Mouse (Mus musculus) forebrain, embryonic 13.5 days (tissue): ENCODE data around the gene Rgs14. TPM values are rescaled to one million over a fixed set of nuclear protein-coding genes. Genes with fewer than 3 reads are reported as not detected.

ENCODE experiments used
- ATAC-seq: fragments of 200-750 bp; cut with Nextera tagmentation; 2 replicates; pipeline ENCODE4 v1.8.0; 2017
- H3K27ac ChIP-seq: fragments of 300-500 bp; sonication (generic); 2 replicates; pipeline ENCODE4 v1.5.1; 2015; ENCODE audit warnings: inconsistent platforms, mild to moderate bottlenecking, moderate library complexity
- H3K27me3 ChIP-seq: fragments of 300-500 bp; sonication (generic); 2 replicates; pipeline ENCODE4 v1.6.1; 2015; ENCODE audit warnings: mild to moderate bottlenecking, inconsistent platforms
- H3K36me3 ChIP-seq: fragments of 300-500 bp; sonication (generic); 2 replicates; pipeline ENCODE4 v1.6.1; 2015; ENCODE audit warnings: mild to moderate bottlenecking, inconsistent platforms; ENCODE audit not compliant: poor library complexity, severe bottlenecking
- H3K4me1 ChIP-seq: fragments of 300-500 bp; sonication (generic); 2 replicates; pipeline ENCODE4 v1.6.1; 2015; ENCODE audit warnings: inconsistent platforms
- H3K4me2 ChIP-seq: fragments of 300-500 bp; sonication (generic); 2 replicates; pipeline ENCODE4 v1.6.1; 2015; ENCODE audit warnings: inconsistent platforms, mild to moderate bottlenecking, moderate library complexity
- H3K4me3 ChIP-seq: fragments of 300-500 bp; sonication (generic); 2 replicates; pipeline ENCODE4 v1.5.1; 2015; ENCODE audit warnings: mild to moderate bottlenecking, inconsistent platforms
- H3K9ac ChIP-seq: fragments of 300-500 bp; sonication (generic); 2 replicates; pipeline ENCODE4 v1.6.1; 2015; ENCODE audit warnings: mild to moderate bottlenecking, inconsistent platforms
- H3K9me3 ChIP-seq: fragments of 300-500 bp; sonication (generic); replicated peaks from 2 replicates; pipeline ENCODE4 v1.6.1; 2016; ENCODE audit warnings: inconsistent platforms
- WGBS: fragments of 180-500 bp; shearing (Covaris S2); methylation state at CpG from one replicate; pipeline ENCODE4 v1.1.7; 2015; 5-methylcytosine and 5-hydroxymethylcytosine counted together
- polyA plus RNA-seq: library from polyadenylated mRNA; unstranded; fragments of >200 nt; fragmentation: Nextera tagmentation; extraction: Ambion mirVana; gene quantifications from 2 replicates; pipeline ENCODE4 v1.2.1, GENCODE M21; 2015

Rgs14 gene
- polyA plus RNA-seq, 1 experiment from 2014 or later = 0.40 TPM

GRCm38 (mm10) chr13:55431889-55432685, 62.6 kb downstream of the Rgs14 start:
- H3K9me3 ChIP-seq = no peaks in the 10 kb centered on the region
- H3K4me2 ChIP-seq = no peak overlapping the region
- no peak for ATAC-seq
- no peak overlapping the region for H3K4me3 ChIP-seq
- H3K27ac ChIP-seq = no peak overlapping the region
- H3K27me3 ChIP-seq = no peaks in the 10 kb centered on the region
- no peaks in the 10 kb centered on the region for H3K36me3 ChIP-seq
- no peak overlapping the region for H3K9ac ChIP-seq
- H3K4me1 ChIP-seq = no peaks in the 10 kb centered on the region
- 78% methylated on average over 10 of the region's 10 CpGs for WGBS

Other genes starting within 250 kb of the Rgs14 start
- gene Gm17617, start 236.2 kb upstream of the Rgs14 start, polyA plus RNA-seq = not detected in 2 replicates
- 0.25 and 0.48 TPM in 2 replicates for gene Fgfr4, start 217.1 kb upstream of the Rgs14 start, polyA plus RNA-seq
- gene Nsd1, start 159.9 kb upstream of the Rgs14 start, polyA plus RNA-seq = 70.7 and 77.2 TPM in 2 replicates
- gene Prelid1, start 49.2 kb upstream of the Rgs14 start, polyA plus RNA-seq = 309 and 331 TPM in 2 replicates
- gene Rab24, start 47.8 kb upstream of the Rgs14 start, polyA plus RNA-seq = 102 and 105 TPM in 2 replicates
- 42.8 and 44.6 TPM in 2 replicates for gene Mxd3, start 39.9 kb upstream of the Rgs14 start, polyA plus RNA-seq
- 57.9 and 60.5 TPM in 2 replicates for gene Lman2, start 6.9 kb upstream of the Rgs14 start, polyA plus RNA-seq
- not detected in 2 replicates for gene Slc34a1, start 28.5 kb downstream of the Rgs14 start, polyA plus RNA-seq
- 0.60 TPM in 1 of 2 replicates, not detected in the other for gene Pfn3, start 45.5 kb downstream of the Rgs14 start, polyA plus RNA-seq
- gene F12, start 57.1 kb downstream of the Rgs14 start, polyA plus RNA-seq = not detected in 2 replicates
- 24.9 and 26.9 TPM in 2 replicates for gene Grk6, start 75.3 kb downstream of the Rgs14 start, polyA plus RNA-seq
- 1.6 and 2.2 TPM in 2 replicates for gene Prr7, start 94.5 kb downstream of the Rgs14 start, polyA plus RNA-seq
- gene Dbn1, start 118.4 kb downstream of the Rgs14 start, polyA plus RNA-seq = 639 and 641 TPM in 2 replicates
- gene Pdlim7, start 143.9 kb downstream of the Rgs14 start, polyA plus RNA-seq = 152 and 157 TPM in 2 replicates
- 2.1 and 3.7 TPM in 2 replicates for gene Dok3, start 159.6 kb downstream of the Rgs14 start, polyA plus RNA-seq
- gene Ddx41, start 166.9 kb downstream of the Rgs14 start, polyA plus RNA-seq = 67.3 and 72.1 TPM in 2 replicates
- 58.1 and 58.7 TPM in 2 replicates for gene Fam193b, start 201.4 kb downstream of the Rgs14 start, polyA plus RNA-seq
- 101 and 120 TPM in 2 replicates for gene Tmed9, start 204.0 kb downstream of the Rgs14 start, polyA plus RNA-seq
- gene B4galt7, start 230.2 kb downstream of the Rgs14 start, polyA plus RNA-seq = 34.7 and 35.8 TPM in 2 replicates